Mouse (Mus musculus): ENCODE measurements around the gene Stx8. TPM values are rescaled to one million over a fixed set of nuclear protein-coding genes. Genes with fewer than 3 reads are reported as not detected.
A peak's percentile ranks its signal among the peaks of the same experiment; 100 is the strongest.

Stx8 gene
- polyA plus RNA-seq, 1 experiment from 2014 or later: 68.1 TPM

GRCm38 (mm10) chr11:67926348-67927055 is 39.5 kb upstream of the Stx8 start:
- no peak overlapping the region for H3K4me2 ChIP-seq
- H3K27ac ChIP-seq: no peak overlapping the region
- H3K4me3 ChIP-seq: no peak overlapping the region
- peaks cover 4% of the 10 kb centered on the region; the same call in 1 of the 2 replicates for H3K4me1 ChIP-seq
- H3K27me3 ChIP-seq: peaks cover 9% of the 10 kb centered on the region
- ATAC-seq (ENCODE audit: insufficient number of reproducible peaks, insufficient read depth, low FRiP score, low TSS enrichment, low read depth): no peak
- H3K9me3 ChIP-seq: no peaks in the 10 kb centered on the region
- 16% methylated on average over 10 of the region's 15 CpGs for WGBS
- H3K9ac ChIP-seq: no peak overlapping the region
- no peaks in the 10 kb centered on the region for H3K36me3 ChIP-seq

DNA sequence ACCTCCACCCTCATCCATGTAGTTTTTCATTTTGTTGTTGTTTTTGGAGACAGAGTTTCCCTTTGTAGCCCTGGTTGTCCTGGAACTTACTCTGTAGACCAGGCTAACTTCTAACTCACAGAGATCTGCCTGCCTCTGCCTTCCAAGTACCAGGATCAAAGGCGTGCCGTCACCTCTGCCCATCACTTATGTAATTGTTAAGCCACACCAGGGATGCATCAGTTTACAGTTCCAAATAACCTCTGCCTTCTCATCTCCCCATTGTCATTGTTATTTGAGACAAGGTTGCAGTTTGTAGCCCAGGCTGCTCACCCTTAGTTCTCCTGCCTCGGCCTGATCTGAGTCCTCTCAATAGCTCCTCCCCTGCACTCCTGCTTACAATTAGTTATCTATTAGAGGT is 33.8 kb upstream of the Stx8 start:
- H3K4me3 ChIP-seq: no peak overlapping the region
- WGBS: 82% methylated on average over 3 of the region's 3 CpGs
- no peak overlapping the region for H3K4me2 ChIP-seq
- no peaks in the 10 kb centered on the region for H3K4me1 ChIP-seq
- H3K36me3 ChIP-seq: no peaks in the 10 kb centered on the region
- H3K9ac ChIP-seq: no peak overlapping the region
- H3K27me3 ChIP-seq: no peaks in the 10 kb centered on the region
- no peak overlapping the region for H3K27ac ChIP-seq
- no peak for ATAC-seq (ENCODE audit: insufficient number of reproducible peaks, insufficient read depth, low FRiP score, low TSS enrichment, low read depth)
- H3K9me3 ChIP-seq: no peaks in the 10 kb centered on the region

DNA sequence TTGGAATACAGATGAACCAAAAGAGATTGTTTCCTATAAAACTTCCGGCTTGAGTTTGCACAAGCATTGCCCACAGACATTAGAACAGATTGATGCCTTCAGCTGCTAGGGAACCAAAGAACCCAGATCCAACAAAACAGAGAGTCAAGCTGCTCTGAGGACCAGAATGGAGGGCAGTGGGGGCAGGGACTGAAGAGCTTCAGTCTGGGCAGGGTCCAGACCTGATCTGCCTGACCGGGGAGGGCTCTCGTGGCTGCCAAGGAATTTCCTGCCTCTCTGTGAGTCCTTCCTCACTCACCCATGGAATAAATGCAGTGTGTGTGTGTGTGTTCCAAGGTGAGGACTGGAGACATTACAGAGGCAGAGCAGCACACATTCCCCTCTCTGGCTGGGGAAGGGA is 17.8 kb upstream of the Stx8 start:
- H3K27ac ChIP-seq: no peak overlapping the region
- peaks cover 15% of the 10 kb centered on the region for H3K4me1 ChIP-seq
- H3K9me3 ChIP-seq: no peaks in the 10 kb centered on the region
- no peak overlapping the region for H3K9ac ChIP-seq
- no peaks in the 10 kb centered on the region for H3K27me3 ChIP-seq
- H3K36me3 ChIP-seq: no peaks in the 10 kb centered on the region
- H3K4me3 ChIP-seq: no peak overlapping the region
- ATAC-seq (ENCODE audit: insufficient number of reproducible peaks, insufficient read depth, low FRiP score, low TSS enrichment, low read depth): no peak
- WGBS: 45% methylated on average over 3 of the region's 3 CpGs
- no peak overlapping the region for H3K4me2 ChIP-seq

GRCm38 (mm10) chr11:67949475-67949874 is 16.5 kb upstream of the Stx8 start:
- H3K27ac ChIP-seq: no peak overlapping the region
- no peaks in the 10 kb centered on the region for H3K27me3 ChIP-seq
- peaks cover 15% of the 10 kb centered on the region for H3K4me1 ChIP-seq
- no peak overlapping the region for H3K4me3 ChIP-seq
- H3K9ac ChIP-seq: no peak overlapping the region
- no peak overlapping the region for H3K4me2 ChIP-seq
- ATAC-seq (ENCODE audit: insufficient number of reproducible peaks, insufficient read depth, low FRiP score, low TSS enrichment, low read depth): no peak
- 68% methylated on average over 9 of the region's 9 CpGs for WGBS
- no peaks in the 10 kb centered on the region for H3K36me3 ChIP-seq
- no peaks in the 10 kb centered on the region for H3K9me3 ChIP-seq

GRCm38 (mm10) chr11:67953604-67954003 is 12.4 kb upstream of the Stx8 start:
- Histone ChIP-seq H3K4me2 (no peak overlapping the region), H3K27ac (no peak overlapping the region), H3K27me3 (no peaks in the 10 kb centered on the region), H3K4me1 (peaks cover 10% of the 10 kb centered on the region), H3K9ac (no peak overlapping the region), H3K4me3 (no peak overlapping the region), H3K9me3 (no peaks in the 10 kb centered on the region), H3K36me3 (no peaks in the 10 kb centered on the region)
- WGBS: 74% methylated on average over 5 of the region's 5 CpGs
- ATAC-seq (ENCODE audit: insufficient number of reproducible peaks, insufficient read depth, low FRiP score, low TSS enrichment, low read depth): no peak

DNA sequence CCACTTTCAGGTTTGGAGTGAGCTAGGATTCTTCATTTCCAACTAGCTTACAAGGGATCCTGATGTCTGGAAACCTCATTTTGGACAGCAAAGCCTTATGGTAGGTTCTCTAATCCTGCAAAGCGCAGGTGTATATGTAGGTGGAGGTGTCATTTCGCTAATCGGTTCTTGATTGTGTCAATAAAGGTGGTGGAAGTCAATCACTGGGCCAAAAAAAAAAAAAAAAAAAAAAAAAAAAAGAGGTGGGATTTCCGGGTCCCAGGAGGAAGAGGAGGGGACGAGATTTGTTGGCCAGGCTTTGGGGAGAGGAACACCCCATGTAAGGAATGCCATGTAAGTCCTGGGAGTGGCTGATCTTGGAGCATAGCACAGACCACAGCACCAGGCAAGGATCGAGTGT is 11.6 kb upstream of the Stx8 start:
- Histone ChIP-seq H3K9ac (no peak overlapping the region), H3K4me3 (no peak overlapping the region), H3K36me3 (no peaks in the 10 kb centered on the region), H3K27ac (no peak overlapping the region), H3K4me1 (peaks cover 3% of the 10 kb centered on the region; the same call in 1 of the 2 replicates), H3K27me3 (no peaks in the 10 kb centered on the region), H3K9me3 (no peaks in the 10 kb centered on the region), H3K4me2 (no peak overlapping the region)
- no peak for ATAC-seq (ENCODE audit: insufficient number of reproducible peaks, insufficient read depth, low FRiP score, low TSS enrichment, low read depth)
- 88% methylated on average over 6 of the region's 6 CpGs for WGBS

DNA sequence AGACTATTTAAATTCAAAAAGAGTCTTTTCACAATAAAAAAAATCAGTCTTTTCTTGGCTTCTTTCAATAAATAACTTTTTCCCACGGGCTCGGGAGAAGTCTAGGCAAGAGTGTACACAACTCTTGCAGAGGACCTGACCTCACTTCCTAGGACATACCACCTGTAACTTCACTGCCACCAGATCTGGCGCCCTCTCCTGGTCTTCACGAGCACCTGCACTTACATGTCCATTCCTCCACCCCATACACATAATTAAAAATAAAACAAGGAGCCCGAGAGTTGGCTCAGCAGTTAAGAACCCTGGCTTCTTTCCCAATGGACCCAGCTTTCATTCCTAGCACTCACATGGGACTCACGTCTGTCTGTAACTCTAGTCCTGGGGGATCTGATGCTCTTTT is 1.9 kb upstream of the Stx8 start:
- Histone ChIP-seq H3K36me3 (no peaks in the 10 kb centered on the region), H3K27me3 (no peaks in the 10 kb centered on the region), H3K9me3 (no peaks in the 10 kb centered on the region), H3K4me3 (no peak overlapping the region), H3K4me1 (peaks cover 18% of the 10 kb centered on the region), H3K9ac (no peak overlapping the region), H3K4me2 (no peak overlapping the region), H3K27ac (no peak overlapping the region)
- no peak for ATAC-seq (ENCODE audit: insufficient number of reproducible peaks, insufficient read depth, low FRiP score, low TSS enrichment, low read depth)
- 78% methylated on average over 6 of the region's 6 CpGs for WGBS

DNA sequence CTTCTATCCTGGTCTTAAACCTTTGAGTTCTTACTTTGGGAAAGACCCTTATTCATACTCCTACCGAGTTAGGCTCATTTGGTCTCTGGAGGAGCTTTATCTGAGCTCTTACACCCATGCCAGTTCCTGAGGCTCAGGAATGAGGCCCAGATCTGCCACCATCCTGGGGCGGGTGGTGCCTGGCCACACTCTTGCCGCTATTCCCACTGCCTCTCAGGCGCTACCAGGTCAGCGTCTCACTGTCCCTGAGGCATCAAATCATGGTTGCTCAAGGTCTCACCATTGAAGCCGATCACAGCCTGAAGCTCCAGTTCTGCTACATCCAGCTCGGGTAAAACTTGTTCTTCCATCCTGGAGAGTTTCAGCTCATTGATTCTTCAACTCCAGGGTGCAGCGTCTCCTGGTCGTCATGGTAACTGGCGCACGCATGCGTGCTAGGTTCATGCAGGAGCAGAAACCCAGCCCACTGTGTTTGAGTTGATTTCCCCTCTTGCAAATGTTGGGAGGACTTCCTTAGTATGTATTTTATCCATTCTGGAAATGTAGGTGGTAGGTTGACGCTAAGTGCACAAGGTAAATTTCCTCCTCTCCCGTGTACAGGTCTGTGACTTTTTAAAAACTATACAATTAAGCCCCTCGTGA is 630 bp upstream of the Stx8 start, which contains the start of gene Cfap52:
Gene Cfap52 (minus strand): TSS at position 410 of the 642 bp plus-strand sequence.
- H3K27ac ChIP-seq: peak within 1 kb of the TSS; percentile 22; the same call in 1 of the 2 replicates
- WGBS: 6% methylated on average over 15 of the region's 15 CpGs
- peaks cover 4% of the 10 kb centered on the region; the same call in 1 of the 2 replicates for H3K36me3 ChIP-seq
- H3K4me1 ChIP-seq: peaks cover 18% of the 10 kb centered on the region
- no peaks in the 10 kb centered on the region for H3K27me3 ChIP-seq
- peak within 1 kb of the TSS; percentile 86 for H3K4me3 ChIP-seq
- peak within 1 kb of the TSS; percentile 87 for H3K9ac ChIP-seq
- peak within 1 kb of the TSS; percentile 87 for H3K4me2 ChIP-seq
- no peaks in the 10 kb centered on the region for H3K9me3 ChIP-seq
- no peak for ATAC-seq (ENCODE audit: insufficient number of reproducible peaks, insufficient read depth, low FRiP score, low TSS enrichment, low read depth)

- WGBS: 60% methylated on average over 11 of the region's 11 CpGs
- peak overlapping the region; percentile 9; the same call in 1 of the 2 replicates for H3K4me3 ChIP-seq
- ATAC-seq (ENCODE audit: insufficient number of reproducible peaks, insufficient read depth, low FRiP score, low TSS enrichment, low read depth): no peak
- H3K9ac ChIP-seq: 0 out of 2 replicates have a peak overlapping the region, but pooled peaks have one; percentile 21
- H3K27me3 ChIP-seq: no peaks in the 10 kb centered on the region
- no peaks in the 10 kb centered on the region for H3K9me3 ChIP-seq
- no peak overlapping the region for H3K27ac ChIP-seq
- H3K4me1 ChIP-seq: peaks cover 25% of the 10 kb centered on the region
- peak overlapping the region; percentile 11 for H3K4me2 ChIP-seq
- peaks cover 16% of the 10 kb centered on the region; the same call in 1 of the 2 replicates for H3K36me3 ChIP-seq
Observed at GRCm38 (mm10) chr11:67967831-67968230, 1.8 kb downstream of the Stx8 start.

DNA sequence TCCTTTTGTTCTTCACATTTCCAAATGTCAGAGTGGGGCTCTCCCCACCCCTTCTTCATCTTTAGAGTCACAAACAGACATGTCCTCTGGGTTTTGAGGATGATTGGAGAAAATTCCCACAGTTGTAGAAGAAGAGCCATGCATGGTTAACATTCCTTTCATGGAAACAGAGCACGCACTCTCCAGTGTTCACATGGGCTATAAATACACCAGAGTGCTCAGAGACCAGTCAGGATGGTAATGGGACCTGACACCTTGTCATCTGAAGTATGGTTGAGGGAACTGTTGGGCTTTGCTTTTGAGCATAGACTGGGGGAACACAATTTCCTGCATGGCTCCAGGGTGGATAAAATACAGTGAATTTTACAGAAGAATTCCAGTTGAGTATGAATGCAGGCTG is 6.6 kb downstream of the Stx8 start:
- 50% methylated on average over 1 of the region's 1 CpGs for WGBS
- no peak overlapping the region for H3K4me3 ChIP-seq
- H3K27me3 ChIP-seq: no peaks in the 10 kb centered on the region
- peaks cover 26% of the 10 kb centered on the region for H3K36me3 ChIP-seq
- ATAC-seq (ENCODE audit: insufficient number of reproducible peaks, insufficient read depth, low FRiP score, low TSS enrichment, low read depth): no peak
- peaks cover 25% of the 10 kb centered on the region for H3K4me1 ChIP-seq
- no peak overlapping the region for H3K9ac ChIP-seq
- no peaks in the 10 kb centered on the region for H3K9me3 ChIP-seq
- H3K27ac ChIP-seq: peak overlapping the region; percentile 62
- H3K4me2 ChIP-seq: no peak overlapping the region

DNA sequence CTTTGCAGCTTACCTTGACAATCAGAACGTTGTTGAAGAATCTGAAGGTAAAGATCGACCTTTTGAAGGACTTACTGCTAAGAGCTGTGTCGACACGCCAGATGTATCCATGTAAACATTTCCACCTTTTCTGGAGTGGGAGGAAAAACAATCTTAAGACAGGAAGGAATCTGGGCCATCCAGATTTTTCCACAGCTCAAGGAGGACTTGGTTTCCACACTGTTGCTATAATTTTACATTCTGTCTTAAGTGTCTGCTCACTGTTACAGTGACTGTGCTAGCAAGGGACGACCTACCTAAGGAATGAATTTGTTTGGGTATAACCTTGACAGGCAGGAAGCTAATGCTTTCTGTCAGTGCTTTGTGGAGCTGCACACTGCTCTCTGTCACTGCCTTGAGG is 7.2 kb downstream of the Stx8 start:
- no peak overlapping the region for H3K4me3 ChIP-seq
- H3K9me3 ChIP-seq: no peaks in the 10 kb centered on the region
- 68% methylated on average over 5 of the region's 5 CpGs for WGBS
- H3K36me3 ChIP-seq: peaks cover 26% of the 10 kb centered on the region
- no peak overlapping the region for H3K4me2 ChIP-seq
- H3K27me3 ChIP-seq: no peaks in the 10 kb centered on the region
- peaks cover 19% of the 10 kb centered on the region for H3K4me1 ChIP-seq
- no peak for ATAC-seq (ENCODE audit: insufficient number of reproducible peaks, insufficient read depth, low FRiP score, low TSS enrichment, low read depth)
- H3K9ac ChIP-seq: no peak overlapping the region
- H3K27ac ChIP-seq: peak overlapping the region; percentile 62

- Histone ChIP-seq H3K9ac (no peak overlapping the region), H3K9me3 (no peaks in the 10 kb centered on the region), H3K27me3 (no peaks in the 10 kb centered on the region), H3K36me3 (peaks cover 23% of the 10 kb centered on the region), H3K27ac (no peak overlapping the region), H3K4me2 (no peak overlapping the region), H3K4me1 (peaks cover 17% of the 10 kb centered on the region), H3K4me3 (no peak overlapping the region)
- 4% methylated on average over 2 of the region's 2 CpGs for WGBS
- no peak for ATAC-seq (ENCODE audit: insufficient number of reproducible peaks, insufficient read depth, low FRiP score, low TSS enrichment, low read depth)
Observed at GRCm38 (mm10) chr11:67975252-67975651, 9.3 kb downstream of the Stx8 start.
